ENCODE assay signal across 15 mouse cellular contexts in genomic region chr4:63097603-63098002, GRCm38 (mm10). TPM values are rescaled to one million over a fixed set of nuclear protein-coding genes. Genes with fewer than 3 reads are reported as not detected.
DNase-seq lines count a peak whose midpoint lies in the region; ATAC-seq and TF ChIP-seq lines count a peak whose summit lies in the region.
"Had no signal": no experiment of that assay in that cellular context is flagged by ENCODE, and none has a peak within 500 bp of the region (broad histone marks: within the 10 kb centered on the region; RNA-seq: fewer than 3 reads in every experiment).

No protein-coding gene starts in this region.

- 86% methylated on average over 1 of the region's 1 CpGs for WGBS in kidney, embryonic 16.5 days
- 15% methylated on average over 1 of the region's 1 CpGs for WGBS in heart, adult 2 months
- 71% methylated on average over 1 of the region's 1 CpGs for WGBS in heart, embryonic 12.5 days

- no peaks in the 10 kb centered on the region for H3K79me2 ChIP-seq in heart, adult 2 months (replicated peaks; ENCODE audit: control insufficient read depth, insufficient read depth, low read length)

- no peak overlapping the region for H3K4me3 ChIP-seq in kidney, embryonic 16.5 days (ENCODE audit: low read length)
- no peak overlapping the region for H3K4me3 ChIP-seq in heart, adult 2 months
- H3K4me3 ChIP-seq in heart, embryonic 12.5 days, result no peak overlapping the region
- H3K4me3 ChIP-seq: forebrain, embryonic 10.5 days; stomach, embryonic 15.5 days had no signal

- H3K9me3 ChIP-seq in kidney, embryonic 16.5 days (ENCODE audit: low read length), result peaks cover 5% of the 10 kb centered on the region; the same call in 1 of the 2 replicates
- no peaks in the 10 kb centered on the region for H3K9me3 ChIP-seq in heart, embryonic 12.5 days (replicated peaks)
- H3K9me3 ChIP-seq: stomach, embryonic 15.5 days had no signal

- no peak overlapping the region for H3K9ac ChIP-seq in kidney, embryonic 16.5 days (replicated peaks; ENCODE audit: low read length)
- H3K9ac ChIP-seq in heart, adult 2 months (ENCODE audit: low read depth, low read length), result no peak overlapping the region
- H3K9ac ChIP-seq in heart, embryonic 12.5 days, result no peak overlapping the region
- H3K9ac ChIP-seq: stomach, embryonic 15.5 days had no signal

- TF ChIP-seq POLR2A in heart, adult 2 months (IDR thresholded peaks at IDR 0.05; ENCODE audit: insufficient read depth, low read depth, low read length), result no peak

- no peak for ATAC-seq in kidney, embryonic 16.5 days (ENCODE audit: low FRiP score, low TSS enrichment)
- peak; percentile 63 for ATAC-seq in heart, embryonic 12.5 days (ENCODE audit: insufficient number of reproducible peaks, low FRiP score)
- no peak for ATAC-seq in cerebellum, adult (ENCODE audit: insufficient number of reproducible peaks, low FRiP score, low TSS enrichment)
- ATAC-seq: inflammation-experienced regulatory T-cells, adult 6 months had no signal

- 0 out of 2 replicates have a peak, but pooled peaks cover 5% of the 10 kb centered on the region for H3K4me1 ChIP-seq in kidney, embryonic 16.5 days (ENCODE audit: insufficient read depth, low read length)
- peaks cover 2% of the 10 kb centered on the region; the same call in 1 of the 2 replicates for H3K4me1 ChIP-seq in heart, adult 2 months (ENCODE audit: control insufficient read depth, insufficient read depth, low read length)
- H3K4me1 ChIP-seq in heart, embryonic 12.5 days (replicated peaks), result peaks cover 17% of the 10 kb centered on the region
- H3K4me1 ChIP-seq: forebrain, embryonic 10.5 days; stomach, embryonic 15.5 days had no signal

- DNase-seq in kidney, adult 8-10 months, result peak; percentile 32 to 51
- DNase-seq in heart, adult 2 months, result peak; percentile 41 to 48
- peak; percentile 84 for DNase-seq in kidney, postnatal 10 days
- DNase-seq in urinary bladder, postnatal 4 days (ENCODE audit: low spot score in 2 of 2), result no peak
- DNase-seq: layer of hippocampus, postnatal 36 days; liver; right cerebral cortex, postnatal 25 days had no signal

- H3K27me3 ChIP-seq in kidney, embryonic 16.5 days (ENCODE audit: insufficient read depth, low read length), result no peaks in the 10 kb centered on the region
- no peaks in the 10 kb centered on the region for H3K27me3 ChIP-seq in heart, adult 2 months (ENCODE audit: control insufficient read depth, insufficient read depth, low read length)
- H3K27me3 ChIP-seq in heart, embryonic 12.5 days (replicated peaks), result no peaks in the 10 kb centered on the region
- H3K27me3 ChIP-seq: stomach, embryonic 15.5 days had no signal

- no peak overlapping the region for H3K4me2 ChIP-seq in kidney, embryonic 16.5 days (replicated peaks; ENCODE audit: low read depth, low read length)
- H3K4me2 ChIP-seq in heart, embryonic 12.5 days, result no peak overlapping the region
- H3K4me2 ChIP-seq: midbrain, embryonic 11.5 days; stomach, embryonic 15.5 days had no signal

- no peak for TF ChIP-seq CTCF in heart, adult 2 months (IDR thresholded peaks at IDR 0.05)

- peaks cover 54% of the 10 kb centered on the region for H3K36me3 ChIP-seq in kidney, embryonic 16.5 days (ENCODE audit: insufficient read depth, low read length)
- no peaks in the 10 kb centered on the region for H3K36me3 ChIP-seq in heart, adult 2 months (ENCODE audit: control insufficient read depth, insufficient read depth, low read length)
- H3K36me3 ChIP-seq in heart, embryonic 12.5 days, result peaks cover 23% of the 10 kb centered on the region

- intact Hi-C loops in heart, adult 2 months (cut with DNase I), result no loop called here

- H3K27ac ChIP-seq in kidney, embryonic 16.5 days (ENCODE audit: low read length), result no peak overlapping the region
- H3K27ac ChIP-seq in heart, adult 2 months, result no peak overlapping the region
- H3K27ac ChIP-seq in heart, embryonic 12.5 days (ENCODE audit: poor library complexity, severe bottlenecking), result peak overlapping the region; percentile 56; the same call in 1 of the 2 replicates
- H3K27ac ChIP-seq: forebrain, embryonic 10.5 days; stomach, embryonic 15.5 days had no signal

- TF ChIP-seq EP300 in heart, adult 2 months (IDR thresholded peaks at IDR 0.05; ENCODE audit: insufficient read depth, low read depth, low read length), result no peak

RNA-seq across cellular contexts. Expression of gene Ambp, which starts 57.0 kb away (rescaled TPM):
- polyA plus RNA-seq in kidney, embryonic 16.5 days (2015; fragmentation: Nextera tagmentation; extraction: Ambion mirVana), result 5.9 and 8.3 TPM in 2 replicates
- total RNA-seq in heart, adult 2 months (2021), result not detected
- 0.91 TPM in 1 of 2 replicates, not detected in the other for polyA plus RNA-seq in heart, adult 2 months (2012; rRNA removed)
- 1.2 and 8.6 TPM in 2 replicates for polyA plus RNA-seq in heart, embryonic 12.5 days (2016; fragmentation: Nextera tagmentation; extraction: Ambion mirVana)
- total RNA-seq: gastrocnemius, adult 8-10 months; layer of hippocampus, postnatal 36 days had no signal
- polyA plus RNA-seq: forebrain, embryonic 10.5 days; inflammation-experienced regulatory T-cells, adult 6 months; midbrain, embryonic 11.5 days had no signal

Comparison
In these comparisons a context has a peak if more than half of its experiments do, and no peak if none do; other contexts are left out.
1. DNase-seq: peak in kidney, adult 8-10 months (2 of 2), heart, adult 2 months (2 of 2) and kidney, postnatal 10 days (single experiment); none in urinary bladder, postnatal 4 days (0 of 2).